Mouse (Mus musculus): Measurements from ENCODE around the gene Fiz1.

DNA sequence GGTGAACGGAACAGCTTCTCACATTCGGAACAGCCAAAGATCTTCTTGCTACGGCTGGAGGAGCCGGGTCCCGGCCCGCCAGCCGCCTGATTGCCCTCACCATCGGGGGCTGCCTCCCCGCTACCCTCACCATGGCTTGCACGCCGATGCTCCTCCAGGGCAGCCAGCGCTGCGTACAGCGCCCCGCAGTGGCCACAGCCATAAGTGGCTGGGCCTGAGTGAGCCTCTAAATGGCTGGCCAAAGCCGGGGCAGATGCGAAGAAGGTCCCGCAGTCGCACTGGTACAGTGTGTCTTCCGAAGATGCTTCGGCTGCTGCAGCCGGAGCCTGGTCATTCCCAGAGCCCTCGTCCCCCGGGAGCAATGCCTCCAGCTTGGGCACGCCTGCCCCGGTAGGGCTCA is 6.3 kb downstream of the Fiz1 start:
- TF ChIP-seq CTCF (IDR thresholded peaks at IDR 0.05; ENCODE audit: insufficient read depth, low read length), result no peak
- no peak for TF ChIP-seq POLR2A (IDR thresholded peaks at IDR 0.05; ENCODE audit: borderline replicate concordance, extremely low read depth, low read depth, low read length)
